Mouse (Mus musculus) spleen, adult 2 months (tissue): ENCODE data around the gene Cacng4.

ENCODE experiments used
- CTCF ChIP-seq: fragments of 200-500 bp; IDR thresholded peaks from 2 replicates; pipeline ENCODE4 v1.5.1; 2011; ENCODE audit warnings: mild to moderate bottlenecking, inconsistent platforms; ENCODE audit not compliant: insufficient read depth, insufficient read length, insufficient replicate concordance; ENCODE audit errors: extremely low read depth
- POLR2A ChIP-seq: fragments of 200-500 bp; IDR thresholded peaks from 2 replicates; pipeline ENCODE4 v1.6.1; 2011; ENCODE audit warnings: low read depth, low read length, inconsistent platforms

DNA sequence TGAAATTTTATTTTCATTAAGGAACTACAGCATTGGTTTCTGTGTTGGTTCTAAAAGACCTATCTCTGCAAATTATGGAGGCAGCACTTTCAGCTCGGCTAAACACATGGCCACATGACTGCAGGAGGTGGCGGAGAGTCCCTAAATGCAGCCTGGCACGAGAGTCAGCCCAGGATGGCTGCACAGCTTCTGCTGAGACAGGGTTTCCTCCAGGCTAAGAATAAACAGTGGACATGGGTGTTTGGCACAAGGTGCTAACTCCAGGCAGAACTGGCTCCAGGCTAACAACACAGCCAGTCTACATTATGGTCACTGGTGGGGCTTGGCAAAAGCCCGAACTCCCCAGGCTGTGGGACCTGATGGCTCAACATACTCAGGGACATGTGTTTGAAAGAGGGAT lies 63.4 kb downstream of the Cacng4 start:
- TF ChIP-seq POLR2A (no peak), CTCF (no peak)
